Mouse (Mus musculus): Measurements from ENCODE around the gene Galnt9.

The Galnt9 gene

DNA sequence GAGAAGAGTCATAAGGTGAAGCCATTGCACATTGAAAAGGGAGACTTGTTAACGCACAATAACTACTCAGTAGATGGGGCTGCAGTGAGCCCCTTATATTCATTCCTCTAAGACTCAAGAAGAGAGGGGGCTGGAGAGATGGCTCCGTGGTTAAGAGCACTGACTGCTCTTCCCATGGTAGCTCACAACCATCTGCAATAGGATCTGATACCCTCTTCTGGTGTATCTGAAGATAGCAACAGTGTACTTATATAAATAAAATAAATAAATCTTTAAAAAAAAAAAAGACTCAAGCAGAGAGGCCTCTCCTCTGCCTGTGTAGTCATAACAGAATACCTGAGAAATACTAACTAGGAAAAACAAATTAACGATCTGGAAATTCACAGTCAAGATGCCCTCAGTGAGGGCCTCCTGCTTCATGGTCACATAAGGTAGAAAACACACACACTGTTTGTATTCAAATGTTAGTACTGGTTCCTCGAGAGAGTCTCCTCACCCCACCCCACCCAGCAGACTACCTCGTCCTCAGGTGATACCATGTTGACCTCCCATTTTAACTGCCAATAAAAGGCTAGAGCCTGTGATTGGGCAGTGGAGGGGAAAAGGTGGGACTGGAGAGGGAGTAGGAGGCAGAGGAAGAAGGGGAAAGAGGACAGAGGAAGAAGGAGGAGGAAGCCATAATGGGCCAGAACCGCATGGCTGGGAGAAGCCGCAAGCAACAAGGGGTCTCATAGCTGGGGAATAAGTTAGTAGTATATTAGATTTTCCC is 94.3 kb downstream of the Galnt9 start:
- no peak for DNase-seq

DNA sequence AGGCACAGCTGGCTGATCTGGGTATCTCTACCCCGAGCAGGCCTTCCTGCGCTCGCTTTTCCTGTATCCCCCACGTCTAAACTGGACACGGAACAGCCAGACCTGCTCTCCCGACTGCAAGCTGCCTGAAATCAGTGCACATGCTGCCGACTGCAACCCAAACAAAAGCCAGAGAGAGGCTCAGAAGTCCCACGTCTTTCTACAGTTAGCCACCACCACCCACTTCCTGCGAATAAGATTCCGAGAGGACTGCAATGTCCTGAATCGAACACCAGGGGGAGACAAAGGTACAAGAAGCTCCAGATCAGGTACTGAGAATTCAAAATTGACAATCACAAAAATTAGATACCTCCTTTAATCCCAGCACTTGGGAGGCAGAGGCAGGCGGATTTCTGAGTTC is 95.3 kb downstream of the Galnt9 start:
- peak; percentile 78 for DNase-seq

DNA sequence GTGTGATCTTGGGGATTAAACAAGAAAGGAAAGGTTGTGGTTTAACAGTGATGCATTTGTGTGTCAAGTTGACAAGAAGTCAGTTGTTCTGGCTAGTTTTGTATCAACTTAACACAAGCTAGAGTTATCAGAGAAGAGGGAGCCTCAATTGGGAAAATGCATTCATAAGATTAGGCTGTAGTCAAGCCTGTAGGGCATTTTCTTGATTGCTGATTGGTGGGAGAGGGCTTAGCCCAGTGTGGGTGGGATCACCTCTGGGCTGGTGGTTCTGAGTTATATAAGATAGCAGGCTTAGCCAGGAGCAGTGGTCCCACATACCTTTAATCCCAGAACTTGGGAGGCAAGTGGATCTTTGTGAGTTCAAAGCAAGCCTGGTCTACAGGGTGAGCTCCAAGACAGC is 102.2 kb downstream of the Galnt9 start:
- DNase-seq = no peak

- peak; percentile 97 for DNase-seq
Observed at GRCm38 (mm10) chr5:110652719-110653648, 108.8 kb downstream of the Galnt9 start, which contains the start of the genes Noc4l and Ddx51. Gene Noc4l (minus strand): TSS chr5:110653417. Gene Ddx51 (plus strand): TSS chr5:110653451.

DNA sequence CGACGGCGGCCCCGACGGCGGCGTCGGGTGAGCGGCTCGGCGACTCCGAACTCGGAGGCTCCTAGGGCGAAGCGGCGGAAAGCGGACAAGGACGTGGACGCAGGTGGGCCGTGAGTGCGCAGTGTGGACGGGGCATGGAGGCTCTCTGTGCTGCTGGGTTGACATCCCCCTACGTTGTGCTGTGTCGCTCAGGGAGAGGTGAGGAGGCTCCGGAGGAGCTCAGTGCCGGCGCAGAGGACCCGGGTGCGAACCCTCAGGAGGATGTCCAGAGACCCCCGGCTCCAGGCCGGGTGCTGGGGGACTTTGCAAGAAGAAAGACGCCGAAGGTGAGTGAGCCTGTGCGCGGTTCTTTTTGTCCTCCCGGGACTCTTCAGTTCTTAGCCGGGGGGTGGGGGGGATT is 109.5 kb downstream of the Galnt9 start:
- DNase-seq = no peak

GRCm38 (mm10) chr5:110659682-110660081 is 115.5 kb downstream of the Galnt9 start:
- DNase-seq = no peak

GRCm38 (mm10) chr5:110664041-110664440 is 119.9 kb downstream of the Galnt9 start:
- no peak for DNase-seq

DNA sequence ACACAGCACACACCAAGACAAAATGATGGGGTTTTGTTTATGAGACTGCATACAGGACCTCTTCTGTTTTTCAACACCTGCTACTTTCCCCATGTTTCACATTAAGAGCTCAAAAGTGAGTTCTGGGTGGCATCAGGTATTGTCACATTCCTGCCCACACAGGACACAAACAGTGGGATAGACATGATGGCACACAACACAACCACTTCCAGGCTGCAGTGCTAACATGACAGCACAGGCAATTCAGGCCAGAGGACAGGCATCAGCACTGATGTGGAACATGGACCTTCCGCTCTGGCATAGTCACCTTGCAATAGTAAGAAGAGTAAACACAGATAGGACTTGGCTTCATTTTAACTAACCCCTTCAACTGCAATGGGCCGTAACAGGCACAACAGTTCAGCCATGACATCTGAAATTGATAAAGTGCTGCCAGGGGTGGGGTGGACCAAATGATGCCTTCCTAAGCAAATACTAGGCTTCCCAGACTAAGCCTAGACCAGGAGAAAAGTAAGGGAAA is 120.7 kb downstream of the Galnt9 start:
- no peak for DNase-seq

DNA sequence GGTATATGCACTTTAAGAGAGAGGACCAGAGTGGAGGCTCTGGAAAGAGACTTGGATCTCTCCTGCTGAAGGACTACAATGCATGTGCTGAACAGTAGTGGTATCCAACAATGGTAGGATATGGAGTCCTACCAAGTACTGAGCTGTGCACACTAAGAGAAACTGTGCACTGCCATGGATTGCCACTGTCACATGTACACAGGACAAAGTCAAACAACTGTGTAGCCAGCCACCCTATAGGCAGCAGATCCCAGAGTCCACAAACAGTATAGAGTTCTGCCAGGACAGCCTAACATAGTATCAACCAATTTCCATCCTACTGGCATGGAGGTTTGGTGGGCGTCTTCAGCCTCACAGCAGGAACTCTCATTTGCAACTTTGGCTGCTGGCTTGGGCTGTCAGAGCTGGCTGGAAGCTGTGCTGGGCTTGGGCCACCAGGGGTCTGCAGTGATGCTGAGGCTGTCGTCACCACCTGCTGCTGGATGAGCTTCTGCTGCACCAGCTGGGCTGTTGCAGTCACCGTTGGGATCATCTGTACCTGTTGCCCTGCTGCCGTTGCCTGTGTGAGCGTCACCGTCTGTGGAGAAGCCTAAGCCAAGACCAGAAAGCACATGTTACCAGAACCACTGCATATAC is 121.4 kb downstream of the Galnt9 start:
- DNase-seq = no peak

Data from kidney, postnatal 14 days (tissue).